Mouse (Mus musculus) forebrain, embryonic 14.5 days (tissue): ENCODE data around the gene Adprh. TPM values are rescaled to one million over a fixed set of nuclear protein-coding genes. Genes with fewer than 3 reads are reported as not detected.
A peak's percentile ranks its signal among the peaks of the same experiment; 100 is the strongest.

ENCODE experiments used
- ATAC-seq: fragments of 200-750 bp; cut with Nextera tagmentation; 2 replicates; pipeline ENCODE4 v1.8.0; 2017; ENCODE audit warnings: mild to moderate bottlenecking, moderate library complexity
- DNase-seq: peaks from one replicate; pipeline ENCODE4 v3.0.0-alpha.2; 2015; ENCODE audit warnings: low spot score
- H3K27ac ChIP-seq: fragments of 300-500 bp; sonication (generic); 2 replicates; pipeline ENCODE4 v1.5.1; 2014; ENCODE audit warnings: low read depth, mild to moderate bottlenecking, control low read depth, low read length, moderate library complexity
- H3K27me3 ChIP-seq: fragments of 300-500 bp; sonication (generic); replicated peaks from 2 replicates; pipeline ENCODE4 v1.6.1; 2014; ENCODE audit warnings: low read length, control low read depth, mixed read lengths; ENCODE audit not compliant: control insufficient read depth, insufficient read depth
- H3K36me3 ChIP-seq: fragments of 300-500 bp; sonication (generic); 2 replicates; pipeline ENCODE4 v1.6.1; 2014; ENCODE audit warnings: low read length, control low read depth; ENCODE audit not compliant: control insufficient read depth, insufficient read depth
- H3K4me1 ChIP-seq: fragments of 300-500 bp; sonication (generic); 2 replicates; pipeline ENCODE4 v1.6.1; 2014; ENCODE audit warnings: antibody characterized with exemption, low read length, control low read depth; ENCODE audit not compliant: control insufficient read depth, insufficient read depth
- H3K4me2 ChIP-seq: fragments of 300-500 bp; sonication (generic); 2 replicates; pipeline ENCODE4 v1.6.1; 2014; ENCODE audit warnings: mild to moderate bottlenecking, control low read depth, low read length
- H3K4me3 ChIP-seq: fragments of 300-500 bp; sonication (generic); 2 replicates; pipeline ENCODE4 v1.5.1; 2014; ENCODE audit warnings: low read depth, low read length, control low read depth
- H3K9ac ChIP-seq: fragments of 300-500 bp; sonication (generic); 2 replicates; pipeline ENCODE4 v1.6.1; 2014; ENCODE audit warnings: mild to moderate bottlenecking, low read length, control low read depth, moderate library complexity
- H3K9me3 ChIP-seq: fragments of 300-500 bp; sonication (generic); replicated peaks from 2 replicates; pipeline ENCODE4 v1.6.1; 2016; ENCODE audit warnings: low read length, control low read depth, mixed read lengths; ENCODE audit not compliant: control insufficient read depth
- WGBS: fragments of 180-500 bp; shearing (Covaris S2); extraction: QIAGEN DNeasy Blood & Tissue Kit; methylation state at CpG from one replicate; pipeline ENCODE4 v1.1.7; 2014; 5-methylcytosine and 5-hydroxymethylcytosine counted together
- polyA plus RNA-seq: library from polyadenylated mRNA; unstranded; fragments of >200 nt; fragmentation: Nextera tagmentation; extraction: Ambion mirVana; gene quantifications from 2 replicates; pipeline ENCODE4 v1.2.1, GENCODE M21; 2014

The Adprh gene
- polyA plus RNA-seq, 1 experiment from 2014 or later: 124 TPM

GRCm38 (mm10) chr16:38408416-38408815, 44.1 kb downstream of the Adprh start:
- Histone ChIP-seq H3K36me3 (no peaks in the 10 kb centered on the region), H3K27me3 (no peaks in the 10 kb centered on the region), H3K4me1 (no peaks in the 10 kb centered on the region), H3K4me3 (no peak overlapping the region), H3K9ac (no peak overlapping the region), H3K27ac (no peak overlapping the region), H3K9me3 (no peaks in the 10 kb centered on the region), H3K4me2 (no peak overlapping the region)
- 89% methylated on average over 8 of the region's 8 CpGs for WGBS
- ATAC-seq (no peak), DNase-seq (no peak)

GRCm38 (mm10) chr16:38407584-38407983, 44.9 kb downstream of the Adprh start:
- Histone ChIP-seq H3K36me3 (no peaks in the 10 kb centered on the region), H3K27me3 (no peaks in the 10 kb centered on the region), H3K27ac (no peak overlapping the region), H3K9ac (no peak overlapping the region), H3K4me1 (no peaks in the 10 kb centered on the region), H3K4me2 (no peak overlapping the region), H3K9me3 (no peaks in the 10 kb centered on the region), H3K4me3 (no peak overlapping the region)
- ATAC-seq: no peak
- DNase-seq: no peak
- WGBS: 37% methylated on average over 5 of the region's 5 CpGs

GRCm38 (mm10) chr16:38406708-38407107, 45.8 kb downstream of the Adprh start:
- DNase-seq (no peak), ATAC-seq (no peak)
- Histone ChIP-seq H3K27me3 (no peaks in the 10 kb centered on the region), H3K9ac (no peak overlapping the region), H3K36me3 (no peaks in the 10 kb centered on the region), H3K9me3 (no peaks in the 10 kb centered on the region), H3K4me3 (no peak overlapping the region), H3K4me1 (no peaks in the 10 kb centered on the region), H3K4me2 (no peak overlapping the region), H3K27ac (no peak overlapping the region)
- WGBS: 88% methylated on average over 6 of the region's 6 CpGs

GRCm38 (mm10) chr16:38406293-38406692, 46.2 kb downstream of the Adprh start:
- Histone ChIP-seq H3K27ac (no peak overlapping the region), H3K9ac (no peak overlapping the region), H3K36me3 (no peaks in the 10 kb centered on the region), H3K9me3 (no peaks in the 10 kb centered on the region), H3K27me3 (no peaks in the 10 kb centered on the region), H3K4me3 (no peak overlapping the region), H3K4me2 (no peak overlapping the region), H3K4me1 (no peaks in the 10 kb centered on the region)
- WGBS: 75% methylated on average over 5 of the region's 5 CpGs
- no peak for DNase-seq
- no peak for ATAC-seq

GRCm38 (mm10) chr16:38403639-38404038, 48.9 kb downstream of the Adprh start:
- H3K4me3 ChIP-seq: no peak overlapping the region
- no peak overlapping the region for H3K4me2 ChIP-seq
- DNase-seq (no peak), ATAC-seq (no peak)
- H3K4me1 ChIP-seq: peaks cover 8% of the 10 kb centered on the region; the same call in 1 of the 2 replicates
- no peak overlapping the region for H3K9ac ChIP-seq
- H3K9me3 ChIP-seq: no peaks in the 10 kb centered on the region
- no peaks in the 10 kb centered on the region for H3K27me3 ChIP-seq
- WGBS: 89% methylated on average over 7 of the region's 7 CpGs
- no peaks in the 10 kb centered on the region for H3K36me3 ChIP-seq
- H3K27ac ChIP-seq: no peak overlapping the region

- H3K27me3 ChIP-seq: no peaks in the 10 kb centered on the region
- DNase-seq: no peak
- no peak overlapping the region for H3K9ac ChIP-seq
- WGBS: 73% methylated on average over 6 of the region's 6 CpGs
- no peaks in the 10 kb centered on the region for H3K9me3 ChIP-seq
- no peak overlapping the region for H3K4me3 ChIP-seq
- H3K27ac ChIP-seq: no peak overlapping the region
- H3K4me1 ChIP-seq: peaks cover 8% of the 10 kb centered on the region; the same call in 1 of the 2 replicates
- ATAC-seq: no peak
- no peaks in the 10 kb centered on the region for H3K36me3 ChIP-seq
- no peak overlapping the region for H3K4me2 ChIP-seq
Observed at GRCm38 (mm10) chr16:38401468-38401867, 51.0 kb downstream of the Adprh start.

GRCm38 (mm10) chr16:38400311-38400960, 52.1 kb downstream of the Adprh start:
- WGBS: 76% methylated on average over 9 of the region's 9 CpGs
- ATAC-seq (no peak), DNase-seq (no peak)
- Histone ChIP-seq H3K9ac (peak overlapping the region; percentile 64), H3K4me1 (peaks cover 8% of the 10 kb centered on the region; the same call in 1 of the 2 replicates), H3K9me3 (no peaks in the 10 kb centered on the region), H3K4me2 (peak overlapping the region; percentile 64), H3K27me3 (no peaks in the 10 kb centered on the region), H3K4me3 (no peak overlapping the region), H3K27ac (peak overlapping the region; percentile 41; the same call in 1 of the 2 replicates), H3K36me3 (no peaks in the 10 kb centered on the region)

GRCm38 (mm10) chr16:38399531-38400231, 52.8 kb downstream of the Adprh start:
- peak overlapping the region; percentile 64 for H3K9ac ChIP-seq
- peak overlapping the region; percentile 64 for H3K4me2 ChIP-seq
- H3K27me3 ChIP-seq: no peaks in the 10 kb centered on the region
- H3K4me3 ChIP-seq: peak overlapping the region; percentile 16
- 8% methylated on average over 17 of the region's 17 CpGs for WGBS
- H3K36me3 ChIP-seq: no peaks in the 10 kb centered on the region
- H3K9me3 ChIP-seq: no peaks in the 10 kb centered on the region
- peak; percentile 85 for DNase-seq
- peak; percentile 98 for ATAC-seq
- peak overlapping the region; percentile 65; the same call in 1 of the 2 replicates for H3K27ac ChIP-seq
- peaks cover 8% of the 10 kb centered on the region; the same call in 1 of the 2 replicates for H3K4me1 ChIP-seq

- H3K9ac ChIP-seq: peak overlapping the region; percentile 64; the same call in 1 of the 2 replicates
- no peaks in the 10 kb centered on the region for H3K36me3 ChIP-seq
- H3K27ac ChIP-seq: no peak overlapping the region
- H3K4me3 ChIP-seq: no peak overlapping the region
- WGBS: 76% methylated on average over 3 of the region's 3 CpGs
- DNase-seq: no peak
- peak overlapping the region; percentile 64 for H3K4me2 ChIP-seq
- H3K27me3 ChIP-seq: no peaks in the 10 kb centered on the region
- 0 out of 2 replicates have a peak, but pooled peaks have one; percentile 6 for ATAC-seq
- no peaks in the 10 kb centered on the region for H3K9me3 ChIP-seq
- peaks cover 8% of the 10 kb centered on the region; the same call in 1 of the 2 replicates for H3K4me1 ChIP-seq
Observed at GRCm38 (mm10) chr16:38399076-38399475, 53.4 kb downstream of the Adprh start.
